Mouse (Mus musculus) olfactory bulb, adult 2 months (tissue): ENCODE measurements at regions not wholly inside any gene's neighbourhood (a gene's known extent, or its start where the extent isn't known, plus 50 kb on each side); places are given as distances from the start of the nearest gene placed in this dataset.

ENCODE experiments used
- H3K27ac ChIP-seq: fragments of 200-500 bp; 2 replicates; pipeline ENCODE4 v1.5.1; 2012; ENCODE audit warnings: low read depth, low read length; ENCODE audit not compliant: insufficient read depth
- H3K4me1 ChIP-seq: fragments of 200-500 bp; 2 replicates; pipeline ENCODE4 v1.6.1; 2012; ENCODE audit warnings: low read length; ENCODE audit not compliant: control insufficient read depth, insufficient read depth
- H3K4me3 ChIP-seq: fragments of 200-500 bp; 2 replicates; pipeline ENCODE4 v1.5.1; 2012; ENCODE audit warnings: mild to moderate bottlenecking, low read depth, low read length, moderate library complexity; ENCODE audit not compliant: insufficient read depth
- CTCF ChIP-seq: fragments of 200-500 bp; IDR thresholded peaks from 2 replicates; pipeline ENCODE4 v1.5.1; 2012; ENCODE audit warnings: low read depth, mild to moderate bottlenecking, low read length, moderate library complexity; ENCODE audit not compliant: insufficient read depth
- POLR2A ChIP-seq: fragments of 200-500 bp; IDR thresholded peaks from 2 replicates; pipeline ENCODE4 v1.6.1; 2012; ENCODE audit warnings: mild to moderate bottlenecking, low read depth, low read length, moderate library complexity; ENCODE audit not compliant: insufficient read depth
- WGBS: fragments of 180-500 bp; shearing (Covaris S2); methylation state at CpG from one replicate; pipeline ENCODE4 v1.1.7; 2018; 5-methylcytosine and 5-hydroxymethylcytosine counted together

DNA sequence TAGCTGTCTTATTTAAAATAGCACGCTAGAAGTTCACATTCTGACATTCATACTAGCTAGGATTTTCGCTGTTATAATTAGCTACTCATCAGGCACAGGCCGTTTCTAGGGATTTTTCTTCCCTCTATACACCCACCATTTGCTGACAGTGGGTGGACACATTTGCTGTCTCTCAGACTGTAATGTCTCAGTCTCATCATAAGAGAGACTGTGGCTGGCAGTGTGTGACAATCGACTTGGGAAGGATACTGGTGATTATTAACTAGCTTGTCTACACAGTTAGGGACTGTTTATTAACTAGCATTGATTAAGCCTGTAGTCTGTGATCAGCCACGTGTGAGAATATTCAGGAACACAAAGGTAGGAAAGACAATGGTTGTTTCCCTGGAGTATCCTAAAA, 208.0 kb upstream of the Btbd3 start:
- WGBS: 50% methylated on average over 5 of the region's 5 CpGs
- peaks cover 8% of the 10 kb centered on the region for H3K4me1 ChIP-seq
- H3K4me3 ChIP-seq: no peak overlapping the region
- TF ChIP-seq CTCF (no peak), POLR2A (no peak)
- no peak overlapping the region for H3K27ac ChIP-seq

DNA sequence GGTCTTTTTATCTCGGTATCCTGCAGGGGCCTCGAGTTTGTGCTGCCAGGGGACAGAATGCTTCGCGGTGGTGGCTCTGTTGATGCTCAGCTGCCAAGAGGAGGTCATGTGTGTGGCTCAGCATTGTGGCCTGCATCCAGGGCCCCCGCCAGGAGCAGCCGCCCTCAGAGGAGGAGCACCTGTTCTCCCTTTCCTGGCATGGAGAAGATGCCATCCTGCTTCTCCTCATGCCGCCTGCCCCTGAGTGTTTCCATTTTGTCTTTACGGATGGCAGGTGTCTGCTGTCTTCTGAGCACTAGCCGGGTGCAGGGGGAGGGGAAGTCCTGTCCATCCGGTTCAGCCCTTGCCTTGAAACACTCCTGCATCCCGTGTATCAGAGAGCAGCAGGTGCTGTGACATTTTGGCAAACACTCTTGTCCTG, 208.6 kb upstream of the Btbd3 start:
- WGBS: 35% methylated on average over 11 of the region's 11 CpGs
- no peak overlapping the region for H3K27ac ChIP-seq

DNA sequence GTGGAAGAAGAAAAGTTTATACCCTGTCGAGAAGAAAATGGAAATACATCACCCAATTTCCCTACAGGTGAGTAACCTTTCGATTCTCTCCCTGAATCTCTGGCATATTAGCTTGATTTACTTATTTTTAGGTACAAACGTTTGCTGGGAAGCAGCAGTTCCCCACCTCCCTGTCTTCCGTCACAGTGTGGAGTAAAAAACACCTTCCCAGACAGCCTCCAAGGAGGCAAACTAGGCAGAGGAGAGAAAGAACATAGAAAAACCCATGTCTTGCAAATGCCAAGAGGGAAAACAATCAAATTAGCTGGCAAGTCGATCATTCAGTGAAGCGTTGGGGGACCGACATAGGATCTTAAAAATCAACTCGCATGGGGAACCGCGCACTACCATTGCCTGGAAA, 209.0 kb upstream of the Btbd3 start:
- WGBS: 59% methylated on average over 10 of the region's 10 CpGs
- Histone ChIP-seq H3K4me3 (no peak overlapping the region), H3K4me1 (peaks cover 8% of the 10 kb centered on the region), H3K27ac (no peak overlapping the region)
- TF ChIP-seq POLR2A: no peak
- no peak for TF ChIP-seq CTCF

More for the DNA sequence above, 208.6 kb upstream of the Btbd3 start:
- H3K4me1 ChIP-seq: peaks cover 8% of the 10 kb centered on the region
- no peak overlapping the region for H3K4me3 ChIP-seq
- no peak for TF ChIP-seq POLR2A
- TF ChIP-seq CTCF: no peak

DNA sequence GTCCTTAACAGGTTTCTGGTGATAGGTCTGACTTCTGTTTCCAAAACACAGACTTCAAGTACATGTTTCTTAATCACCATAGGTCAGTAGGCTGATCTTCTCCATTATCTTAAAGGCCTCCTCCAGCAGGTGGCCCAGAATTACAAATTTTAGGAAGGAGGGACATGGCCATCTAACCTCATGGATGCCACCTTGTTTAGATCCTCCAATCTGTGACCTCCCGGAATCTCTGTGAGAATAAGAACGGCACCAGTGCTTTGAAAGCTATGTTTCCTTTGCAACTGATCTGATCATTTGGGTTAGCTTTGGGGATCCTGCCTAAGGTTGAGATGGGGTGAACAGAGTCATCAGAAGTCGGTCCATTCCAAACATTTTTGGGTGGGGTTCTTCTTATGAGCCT, 209.4 kb upstream of the Btbd3 start:
- WGBS: 99% methylated on average over 3 of the region's 3 CpGs

DNA sequence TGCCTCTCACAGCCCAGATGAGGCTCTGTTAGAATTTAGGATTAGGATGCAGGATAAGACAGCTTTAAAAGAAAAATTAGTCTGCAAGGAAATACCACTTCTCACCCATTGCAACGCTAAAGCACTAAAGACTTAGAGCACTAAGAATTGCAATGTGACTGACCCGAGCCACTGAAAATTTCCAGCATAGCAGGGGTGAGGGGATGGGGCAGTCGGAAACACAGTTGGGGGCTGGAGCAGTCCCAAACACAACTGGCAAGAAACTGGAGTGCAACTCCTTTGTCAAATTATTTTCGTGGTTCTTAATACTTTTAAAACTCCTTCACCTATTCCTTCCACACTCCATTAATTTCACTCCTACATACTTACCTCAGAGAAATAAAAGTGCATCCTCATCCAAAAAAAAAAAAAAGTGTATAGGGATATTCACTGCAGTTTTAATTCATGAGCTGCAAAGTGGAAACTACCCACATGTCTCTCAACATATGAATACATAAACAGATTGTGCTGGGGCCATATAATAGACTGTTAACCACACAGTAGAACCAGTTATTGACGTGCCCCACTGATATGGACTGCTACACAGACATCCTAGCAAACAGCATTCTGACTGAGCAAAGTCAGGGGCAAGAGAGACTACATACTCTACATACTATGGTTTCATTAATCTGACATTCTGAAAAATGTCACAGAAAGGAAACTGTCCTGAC, 210.3 kb upstream of the Btbd3 start:
- no peak overlapping the region for H3K4me3 ChIP-seq
- 38% methylated on average over 5 of the region's 5 CpGs for WGBS
- peaks cover 8% of the 10 kb centered on the region for H3K4me1 ChIP-seq
- TF ChIP-seq CTCF (no peak), POLR2A (no peak)
- no peak overlapping the region for H3K27ac ChIP-seq

More for the DNA sequence above, 209.4 kb upstream of the Btbd3 start:
- H3K27ac ChIP-seq: no peak overlapping the region
- H3K4me3 ChIP-seq: no peak overlapping the region
- H3K4me1 ChIP-seq: peaks cover 8% of the 10 kb centered on the region
- TF ChIP-seq CTCF (no peak), POLR2A (no peak)

DNA sequence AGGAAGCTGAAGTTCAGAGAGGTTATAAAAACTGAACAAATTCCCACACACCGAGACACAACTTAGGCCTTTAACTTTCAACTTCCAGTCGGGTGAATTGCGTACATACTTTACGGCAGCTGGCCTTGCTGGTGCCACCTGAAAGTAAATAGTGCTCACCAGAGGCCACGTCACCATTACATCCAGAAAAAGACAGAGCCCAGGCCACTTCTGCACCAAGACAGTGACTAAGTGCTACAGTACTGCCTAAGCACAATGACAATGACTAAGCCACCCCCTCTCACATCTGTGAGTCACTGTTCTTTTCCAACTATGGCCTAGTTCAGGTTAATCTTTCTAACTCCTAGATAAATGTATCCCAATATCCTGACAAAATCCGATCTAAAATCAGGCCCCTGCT, 215.7 kb upstream of the Btbd3 start:
- Histone ChIP-seq H3K4me1 (peaks cover 3% of the 10 kb centered on the region; the same call in 1 of the 2 replicates), H3K27ac (peak overlapping the region; percentile 58; the same call in 1 of the 2 replicates), H3K4me3 (no peak overlapping the region)
- TF ChIP-seq CTCF (no peak), POLR2A (no peak)
- WGBS: 61% methylated on average over 6 of the region's 6 CpGs

DNA sequence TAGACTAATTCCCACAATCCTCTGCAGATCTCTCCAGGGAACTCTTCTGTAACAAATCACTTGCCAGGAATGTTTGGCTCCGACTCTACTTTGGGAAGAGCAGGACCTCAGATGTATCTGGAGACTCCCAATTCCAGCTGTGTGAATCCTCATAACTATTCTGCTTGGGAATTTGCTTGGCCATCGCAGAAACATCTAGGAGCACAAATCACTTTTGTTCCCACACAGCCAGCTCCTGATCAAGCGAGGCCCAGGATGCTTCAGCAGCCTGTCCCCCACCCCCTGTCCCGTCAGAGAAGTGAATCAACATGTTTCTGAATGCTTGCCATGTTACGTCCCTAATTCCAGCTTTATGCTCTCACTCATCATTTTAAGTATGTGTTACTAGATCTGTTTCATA, 216.1 kb upstream of the Btbd3 start:
- 69% methylated on average over 5 of the region's 5 CpGs for WGBS
- Histone ChIP-seq H3K27ac (peak overlapping the region; percentile 58; the same call in 1 of the 2 replicates), H3K4me3 (no peak overlapping the region), H3K4me1 (peaks cover 3% of the 10 kb centered on the region; the same call in 1 of the 2 replicates)
- TF ChIP-seq POLR2A (no peak), CTCF (no peak)

DNA sequence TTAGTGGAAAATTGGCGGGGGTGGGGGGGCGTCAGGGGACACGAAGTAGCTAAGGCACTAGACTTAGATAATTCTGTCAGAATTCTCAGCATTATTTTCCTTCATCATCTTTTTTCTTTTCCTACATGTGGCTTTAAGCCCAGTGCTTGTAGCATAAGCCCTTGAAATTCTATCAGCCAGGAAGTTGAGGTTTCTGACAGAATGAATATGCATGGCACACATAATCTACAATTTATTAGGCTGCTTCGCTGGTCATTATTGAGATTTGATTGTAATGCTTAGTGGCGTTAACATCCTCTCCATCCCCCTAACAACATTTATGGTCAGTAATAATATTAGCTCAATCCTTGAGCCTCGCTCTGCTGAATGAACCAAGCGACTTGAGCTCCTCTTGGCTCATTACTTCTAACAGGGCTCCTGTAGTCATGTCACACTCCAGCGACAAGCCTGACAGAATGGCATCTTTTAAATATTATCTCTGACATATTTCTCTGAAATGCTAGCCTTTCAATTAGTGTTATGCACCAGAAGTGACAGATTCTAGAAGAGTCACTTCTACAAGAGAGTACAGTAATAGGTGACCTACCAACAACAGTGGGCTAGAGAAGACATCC, 222.1 kb upstream of the Btbd3 start:
- TF ChIP-seq POLR2A (no peak), CTCF (no peak)
- Histone ChIP-seq H3K4me3 (no peak overlapping the region), H3K4me1 (no peaks in the 10 kb centered on the region), H3K27ac (no peak overlapping the region)
- 88% methylated on average over 8 of the region's 8 CpGs for WGBS

DNA sequence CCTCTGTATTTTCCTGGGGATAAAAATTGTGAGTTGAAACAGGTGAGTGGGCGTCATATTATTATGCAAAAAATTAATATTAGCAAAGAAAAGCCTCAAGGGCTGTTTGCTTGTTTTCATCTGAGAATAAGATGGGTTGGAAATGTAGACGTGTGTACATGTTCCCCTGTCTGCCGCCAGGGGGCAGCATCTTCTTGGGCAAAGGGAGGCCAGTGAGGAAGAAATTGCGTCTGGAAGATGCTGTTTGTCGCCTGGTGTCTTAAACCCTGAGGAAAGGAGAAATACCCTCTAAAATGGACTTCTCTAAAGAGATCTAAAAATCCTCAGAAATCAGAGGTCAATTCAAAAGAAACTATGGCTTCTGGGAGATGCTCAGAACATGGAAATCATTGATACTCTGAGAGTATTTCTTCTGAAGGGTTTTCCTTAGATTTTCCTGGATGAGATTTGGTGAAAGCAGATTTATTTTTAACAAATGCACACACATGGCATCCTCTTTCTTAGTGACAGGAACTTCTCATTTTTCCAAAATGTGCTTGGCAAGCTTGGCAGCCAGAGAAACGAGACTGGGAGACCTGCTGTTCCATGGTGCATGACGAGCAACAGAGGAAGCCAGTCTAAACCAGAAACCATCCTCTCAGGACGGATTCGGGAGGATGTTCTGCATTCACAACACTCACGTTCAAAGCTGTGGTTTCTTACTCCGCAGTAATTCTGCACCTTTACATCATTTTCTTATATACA, 222.8 kb upstream of the Btbd3 start:
- H3K4me1 ChIP-seq: no peaks in the 10 kb centered on the region
- 18% methylated on average over 11 of the region's 11 CpGs for WGBS
- H3K4me3 ChIP-seq: no peak overlapping the region
- TF ChIP-seq POLR2A: no peak
- peak; percentile 77 for TF ChIP-seq CTCF
- peak overlapping the region; percentile 73 for H3K27ac ChIP-seq

DNA sequence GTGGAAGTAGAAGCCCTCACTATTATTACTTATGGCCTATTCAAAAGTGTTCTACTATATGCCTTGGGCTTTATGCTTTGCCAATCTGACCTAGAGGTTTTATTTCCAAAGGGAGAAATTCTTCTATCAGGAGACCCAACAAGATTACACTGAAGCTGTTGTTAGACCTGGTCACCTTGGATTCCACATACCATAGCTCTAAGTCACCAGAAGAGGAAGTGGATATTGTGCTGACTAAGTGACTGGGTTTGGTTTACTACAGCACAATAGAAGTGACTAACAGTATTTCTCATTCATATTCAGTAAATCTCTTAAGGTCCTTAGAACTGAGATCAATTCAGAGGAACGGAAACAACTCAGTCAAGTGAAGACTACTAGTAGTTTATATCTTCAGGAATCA, 229.0 kb upstream of the Btbd3 start:
- Histone ChIP-seq H3K27ac (no peak overlapping the region), H3K4me3 (no peak overlapping the region), H3K4me1 (no peaks in the 10 kb centered on the region)
- 96% methylated on average over 1 of the region's 1 CpGs for WGBS
- no peak for TF ChIP-seq CTCF
- TF ChIP-seq POLR2A: no peak
